Mouse (Mus musculus) brain, embryonic 14.5 days (tissue): ENCODE measurements around the gene Rras.
A peak's percentile ranks its signal among the peaks of the same experiment; 100 is the strongest.

Experiments used
- CTCF ChIP-seq: fragments of 200-500 bp; IDR thresholded peaks from 2 replicates; pipeline ENCODE4 v1.5.1; 2012; ENCODE audit warnings: inconsistent platforms, mild to moderate bottlenecking, moderate library complexity, borderline replicate concordance; ENCODE audit not compliant: insufficient read depth, insufficient read length; ENCODE audit errors: extremely low read depth
- POLR2A ChIP-seq: fragments of 200-500 bp; IDR thresholded peaks from 2 replicates; pipeline ENCODE4 v1.6.1; 2012; ENCODE audit warnings: mild to moderate bottlenecking, inconsistent platforms, borderline replicate concordance; ENCODE audit not compliant: poor library complexity, insufficient read depth, insufficient read length, severe bottlenecking; ENCODE audit errors: extremely low read depth

DNA sequence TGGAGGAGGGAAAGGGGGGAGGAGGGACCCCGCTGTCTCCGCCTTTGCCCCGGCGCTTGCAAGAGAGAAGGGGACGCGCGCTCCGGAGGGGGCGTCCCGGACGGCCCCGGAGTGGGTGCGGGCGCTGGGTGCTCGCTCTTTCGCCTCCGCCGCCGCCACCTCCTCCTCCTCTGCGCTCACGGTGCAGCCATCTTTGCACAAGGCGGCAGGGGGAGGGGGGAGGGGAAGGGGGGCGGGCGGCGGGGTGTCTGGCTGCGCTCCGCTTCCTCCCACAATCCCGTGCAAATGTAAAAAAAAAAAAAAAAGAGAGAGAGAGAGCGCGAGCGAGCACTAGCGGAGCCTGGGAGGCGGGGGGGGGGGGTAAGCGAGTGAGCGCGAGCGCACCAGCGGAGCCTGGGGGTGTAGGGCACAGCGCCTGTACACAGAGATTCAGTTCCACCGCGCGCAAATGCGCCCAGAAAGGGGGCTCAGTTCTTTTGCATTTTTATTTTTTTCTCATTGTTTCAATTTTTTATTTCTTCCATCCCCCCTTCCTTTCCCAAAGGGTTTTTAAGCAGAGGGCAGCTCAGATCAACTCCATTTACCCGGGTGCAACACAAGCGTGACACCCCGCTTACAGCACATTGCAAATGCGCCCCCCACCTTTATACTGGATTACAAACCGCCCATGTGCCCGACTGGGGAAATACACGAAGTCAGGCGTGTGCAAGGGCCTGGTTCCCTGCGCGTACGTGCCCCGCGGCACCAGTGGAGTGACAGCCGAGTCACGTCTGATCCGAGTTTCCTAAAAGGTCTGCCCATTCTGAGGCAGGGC lies 35.6 kb downstream of the Rras start:
- peak; percentile 23 for TF ChIP-seq POLR2A
- no peak for TF ChIP-seq CTCF
